Mouse (Mus musculus): ENCODE results near the gene Pzp.

The Pzp gene

DNA sequence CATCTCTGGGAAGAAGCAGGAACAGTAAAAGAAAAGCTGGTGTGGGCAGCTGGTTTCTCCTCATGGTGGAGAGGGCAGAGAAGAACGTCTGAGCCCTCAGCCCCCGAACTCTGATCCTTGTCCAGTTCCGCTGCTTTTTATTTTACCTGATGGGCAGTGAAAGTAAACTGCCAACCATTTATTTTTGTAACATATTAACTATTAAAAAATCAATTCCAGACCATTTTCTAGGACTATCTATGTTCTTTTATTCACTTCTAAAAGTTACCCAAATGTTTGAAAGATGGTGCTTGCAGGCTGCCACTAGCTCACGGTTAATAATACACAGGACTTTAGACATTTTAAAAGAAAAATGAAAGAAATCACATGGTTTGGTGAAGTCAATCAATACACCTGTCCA, at the start of gene Pzp:
Gene Pzp (minus strand): TSS at position 120 of the 400 bp plus-strand sequence.
- DNase-seq, result no peak

DNA sequence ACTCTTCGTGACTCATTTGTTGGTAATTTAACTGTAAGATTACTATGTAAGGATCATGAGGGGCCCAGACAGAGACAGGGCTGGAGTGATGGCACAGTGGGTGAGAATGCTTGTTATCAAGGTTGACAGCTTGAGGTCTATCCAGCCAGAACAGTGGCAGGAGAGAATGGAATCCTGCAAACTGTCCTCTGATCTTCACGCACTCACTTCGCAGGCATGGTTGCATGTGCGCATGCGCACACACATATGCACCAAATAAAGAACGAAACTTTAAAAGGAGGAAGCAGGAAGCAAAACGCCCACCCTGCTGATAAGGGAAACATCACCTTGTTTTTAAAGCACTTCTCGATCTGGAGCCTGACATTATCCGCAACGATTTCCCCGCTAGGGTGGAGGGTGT, 40.1 kb upstream of the Pzp start:
- no peak for DNase-seq

DNA sequence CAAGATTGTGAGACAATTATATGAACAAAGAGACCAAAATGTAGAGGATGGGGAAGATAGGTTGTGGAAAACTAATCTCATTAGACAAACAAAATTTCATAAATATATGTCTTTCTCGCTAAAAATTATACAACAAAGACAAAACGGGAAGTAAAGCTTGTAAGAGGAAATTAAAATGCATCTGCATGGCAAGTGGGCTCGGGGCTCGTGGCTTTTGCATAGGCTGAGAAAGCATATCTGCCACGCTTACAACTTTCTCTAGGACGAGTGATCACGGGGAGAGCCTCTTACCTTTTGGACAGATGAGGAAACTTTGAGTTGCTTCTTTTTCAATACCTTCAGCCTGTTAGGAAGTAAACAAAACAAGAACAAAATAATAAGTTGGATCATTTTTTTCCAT, 27.5 kb upstream of the Pzp start:
- no peak for DNase-seq

DNA sequence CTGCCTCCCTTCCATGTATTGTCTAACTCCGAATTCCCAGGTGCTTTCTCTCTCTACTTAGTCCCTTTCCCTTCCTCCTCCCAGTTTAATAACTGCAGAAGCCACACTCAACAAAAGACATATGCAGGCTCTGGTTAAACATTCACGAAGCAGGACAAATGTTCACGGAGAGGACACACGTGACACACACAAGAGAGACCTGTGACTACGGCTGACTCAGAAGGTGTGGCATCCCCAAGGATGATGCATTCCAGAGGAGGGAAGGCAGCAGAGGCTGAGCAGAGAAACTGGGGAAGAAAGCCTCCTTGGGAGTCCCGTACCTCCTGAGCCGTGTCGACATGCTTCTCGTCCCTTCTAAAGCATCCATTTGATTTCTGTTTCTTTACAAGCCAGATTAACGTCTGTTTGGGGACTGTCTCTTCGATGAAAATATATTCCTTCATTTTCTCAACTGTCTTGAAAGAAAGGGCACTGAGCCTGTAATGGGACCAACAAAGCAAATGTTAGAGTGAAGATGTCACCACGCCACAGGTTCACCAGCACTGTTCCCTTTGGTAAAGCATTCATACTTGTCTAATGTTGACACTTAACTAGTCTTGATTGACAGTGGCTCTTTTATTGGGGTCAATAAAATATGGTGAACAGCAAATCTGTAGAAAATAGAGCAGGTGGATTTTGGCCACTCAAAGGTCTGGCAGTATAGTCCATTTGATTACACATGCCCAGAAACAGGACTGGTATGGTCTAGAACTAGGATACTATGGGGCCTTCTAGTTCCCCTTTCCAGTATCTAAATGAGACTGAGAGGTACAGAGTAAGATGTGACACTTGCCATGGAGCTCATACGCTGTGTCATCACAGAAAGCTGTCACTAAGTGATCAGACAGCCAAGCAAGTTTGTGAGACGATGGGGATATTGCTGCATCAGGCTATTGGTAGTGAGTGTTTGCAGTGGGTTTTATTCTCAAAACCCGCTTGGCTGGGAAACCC, 23.2 kb upstream of the Pzp start:
- no peak for DNase-seq

- no peak for DNase-seq
Measured at GRCm38 (mm10) chr6:128548532-128548931, 22.0 kb upstream of the Pzp start.

DNA sequence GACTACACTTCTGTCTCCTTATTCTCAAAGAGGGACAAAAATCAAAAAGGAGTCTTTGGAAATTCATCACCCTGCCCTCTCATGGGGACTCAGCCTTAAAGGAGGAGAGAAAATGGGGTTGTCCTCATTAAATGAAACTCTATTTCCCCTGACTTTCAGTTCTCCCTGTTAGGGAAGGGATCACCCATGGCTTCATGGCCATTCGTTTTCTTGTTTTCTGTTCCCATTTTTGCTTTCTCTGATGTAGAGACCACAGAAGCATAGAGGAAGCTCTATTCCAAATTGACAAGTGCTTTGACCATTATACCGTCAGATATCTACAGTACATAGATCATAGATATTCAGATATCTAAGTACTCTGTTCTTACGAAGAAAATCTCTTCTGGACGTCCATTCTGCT, 18.9 kb upstream of the Pzp start:
- DNase-seq, result no peak

DNA sequence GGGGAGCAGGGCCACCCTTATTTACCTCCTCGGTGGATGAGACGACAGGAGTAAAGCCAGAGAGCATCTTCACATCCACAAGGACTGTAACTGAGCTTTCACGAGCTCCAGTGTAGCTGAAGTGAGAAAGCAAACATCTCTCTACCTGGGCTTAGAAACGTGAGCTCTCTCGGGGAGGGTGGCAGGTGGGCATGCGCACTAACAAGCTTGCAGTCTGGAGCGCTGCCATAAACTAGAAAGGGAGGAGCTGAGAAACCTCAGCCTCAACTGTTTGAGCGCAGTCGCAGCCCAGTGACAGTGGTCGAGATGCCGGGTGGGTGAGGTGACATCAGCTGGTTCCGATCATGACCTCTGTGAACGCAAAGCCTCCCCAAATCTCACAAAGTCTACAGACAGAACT, 16.7 kb upstream of the Pzp start:
- peak; percentile 46 for DNase-seq

GRCm38 (mm10) chr6:128535250-128535649, 8.7 kb upstream of the Pzp start:
- DNase-seq, result no peak

- no peak for DNase-seq
Measured at GRCm38 (mm10) chr6:128533296-128533695, 6.8 kb upstream of the Pzp start.

GRCm38 (mm10) chr6:128532701-128533100, 6.2 kb upstream of the Pzp start:
- no peak for DNase-seq

- DNase-seq, result no peak
Measured at GRCm38 (mm10) chr6:128528491-128528890, 2.0 kb upstream of the Pzp start.

DNA sequence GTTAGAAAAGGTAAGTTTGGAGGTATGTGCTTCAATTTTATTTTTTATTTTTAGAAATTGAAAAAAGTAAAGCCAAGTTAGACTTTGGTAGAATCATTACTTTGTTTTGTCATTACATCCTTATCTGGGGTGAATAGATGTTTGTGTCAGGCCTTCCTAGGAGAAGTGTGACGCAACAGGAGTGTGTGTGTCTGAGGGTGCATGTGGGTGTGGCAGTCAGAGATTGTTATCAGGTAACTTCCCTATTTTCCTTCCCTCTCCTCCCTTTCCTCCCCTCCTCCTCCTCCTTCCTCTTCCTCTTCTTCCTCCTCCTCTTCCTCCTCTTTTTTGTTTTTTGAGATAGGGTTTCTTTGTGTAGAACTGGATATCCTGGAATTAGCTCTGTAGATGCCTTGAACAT, 590 bp upstream of the Pzp start:
- no peak for DNase-seq

DNA sequence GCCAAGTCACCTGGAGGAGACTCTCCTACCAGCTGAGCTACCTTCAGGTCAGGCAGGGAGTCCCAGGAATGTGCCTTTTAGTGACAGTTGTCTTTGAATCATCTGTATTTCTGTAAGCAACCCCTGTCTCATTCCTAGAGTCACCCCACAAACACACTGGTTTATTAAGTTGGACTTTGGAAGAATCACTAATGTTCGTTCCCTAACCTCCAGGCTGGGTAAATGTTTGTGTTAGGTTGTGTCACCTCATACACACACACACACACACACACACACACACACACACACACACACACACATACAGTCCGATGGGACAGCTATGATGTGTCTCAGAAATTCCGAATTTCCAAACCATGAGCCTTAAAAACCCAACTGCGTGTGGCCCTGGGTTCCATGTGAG, 719 bp downstream of the Pzp start:
- no peak for DNase-seq

GRCm38 (mm10) chr6:128523360-128523759, 3.2 kb downstream of the Pzp start:
- no peak for DNase-seq

DNA sequence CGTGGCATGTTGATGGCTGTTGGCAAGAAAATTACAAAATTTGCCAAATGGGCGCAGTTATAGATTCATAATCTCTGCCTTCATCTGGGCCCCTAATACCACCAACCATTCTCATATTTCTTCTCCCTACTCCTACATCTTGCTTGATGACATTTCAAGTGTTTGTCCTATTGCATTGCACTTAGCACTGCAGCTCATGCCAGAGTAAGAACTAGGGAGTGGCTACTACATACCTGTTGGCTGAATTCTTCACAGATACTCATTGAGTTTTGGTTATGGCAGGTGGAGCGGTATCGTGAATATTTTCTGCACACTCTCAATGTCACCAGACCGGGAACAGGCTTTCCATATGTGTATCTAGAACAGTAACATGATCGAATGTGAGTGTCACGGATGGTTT, 7.4 kb downstream of the Pzp start:
- no peak for DNase-seq

GRCm38 (mm10) chr6:128505676-128506236, 20.8 kb downstream of the Pzp start:
- DNase-seq, result no peak

DNA sequence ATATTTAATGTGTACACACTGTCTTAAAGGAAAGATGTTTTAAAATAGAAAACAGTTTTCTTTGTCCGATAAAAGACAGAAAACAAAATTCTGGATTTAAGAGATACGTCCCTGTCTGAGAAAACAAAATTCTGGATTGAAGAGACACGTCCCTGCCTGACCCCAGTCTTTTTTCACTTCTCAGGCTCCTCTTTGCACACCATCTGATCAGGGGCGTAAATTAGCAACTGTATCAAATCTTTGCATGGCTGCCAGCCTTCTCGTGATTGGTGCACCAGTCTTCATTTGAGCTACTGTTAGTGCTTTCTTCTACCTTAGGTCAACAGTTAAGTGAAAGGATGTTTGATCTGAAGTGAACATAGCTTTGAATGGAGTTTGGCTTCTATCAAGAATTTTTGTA, 21.8 kb downstream of the Pzp start:
- DNase-seq, result no peak

DNA sequence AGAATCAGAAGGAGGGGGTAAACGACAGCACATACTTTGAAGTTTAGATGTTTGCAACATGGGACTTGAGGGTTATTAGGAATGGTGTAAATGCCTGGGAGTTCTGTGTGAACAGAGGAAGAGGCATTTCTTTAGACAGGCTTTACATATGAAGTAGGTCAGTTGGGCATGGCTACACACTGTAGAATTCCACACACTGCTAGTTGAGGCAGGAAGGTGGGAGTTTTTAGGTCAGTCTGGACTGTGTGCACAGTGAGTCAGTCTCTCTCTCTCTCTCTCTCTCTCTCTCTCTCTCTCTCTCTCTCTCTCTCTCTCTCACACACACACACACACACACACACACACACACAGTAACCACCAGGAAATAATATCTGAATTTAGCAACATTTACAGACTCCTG, 31.2 kb downstream of the Pzp start:
- DNase-seq, result no peak

DNA sequence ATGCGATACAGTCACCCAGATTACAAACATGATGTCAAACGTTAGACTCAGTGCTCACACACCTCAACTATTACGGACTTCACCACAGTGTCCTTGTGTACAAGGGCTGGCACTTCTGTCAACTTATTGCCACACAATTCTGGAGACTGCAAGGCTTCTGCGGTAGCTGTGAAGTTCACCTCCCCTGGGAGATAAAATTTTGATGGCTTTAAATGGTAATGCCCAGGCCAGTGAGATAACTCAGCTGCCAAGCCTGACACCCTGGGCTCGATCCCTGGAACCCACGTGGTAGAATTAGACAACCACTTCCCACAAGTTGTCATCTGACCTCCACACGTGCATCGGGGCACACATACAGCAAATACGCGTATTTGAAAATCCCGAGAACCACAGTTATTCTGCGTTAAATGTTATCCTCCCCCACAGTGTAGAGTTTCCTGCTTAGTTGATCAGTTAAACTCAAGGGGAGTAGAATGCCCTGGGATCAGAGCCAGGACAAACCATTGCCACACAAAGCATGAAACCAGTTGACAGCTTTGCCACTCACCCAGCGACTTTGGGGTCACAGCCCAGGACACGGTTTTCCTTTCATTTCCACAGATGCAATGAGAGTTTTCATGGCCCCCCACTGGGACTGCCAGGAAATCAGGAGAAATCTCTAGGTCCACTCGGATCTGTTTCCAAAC, 31.7 kb downstream of the Pzp start:
- no peak for DNase-seq

DNA sequence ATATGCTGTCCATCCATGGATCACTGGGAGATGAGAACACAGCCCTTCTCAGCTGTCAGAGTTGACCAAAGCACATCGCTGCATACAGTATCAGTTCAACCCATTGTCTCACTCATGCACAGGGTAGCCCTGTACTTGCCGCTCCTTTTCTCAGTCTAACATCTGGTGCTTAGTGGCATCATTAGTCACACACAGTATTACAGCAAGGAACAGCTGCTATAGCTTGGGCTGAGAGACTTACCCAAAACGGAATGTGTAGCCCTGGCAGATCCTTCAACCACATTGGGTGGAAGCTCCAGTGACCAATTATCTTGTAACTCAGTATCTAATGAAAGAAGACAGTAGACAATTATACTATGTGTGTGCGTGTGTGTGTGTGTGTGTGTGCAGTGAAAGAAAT, 34.6 kb downstream of the Pzp start:
- no peak for DNase-seq

DNA sequence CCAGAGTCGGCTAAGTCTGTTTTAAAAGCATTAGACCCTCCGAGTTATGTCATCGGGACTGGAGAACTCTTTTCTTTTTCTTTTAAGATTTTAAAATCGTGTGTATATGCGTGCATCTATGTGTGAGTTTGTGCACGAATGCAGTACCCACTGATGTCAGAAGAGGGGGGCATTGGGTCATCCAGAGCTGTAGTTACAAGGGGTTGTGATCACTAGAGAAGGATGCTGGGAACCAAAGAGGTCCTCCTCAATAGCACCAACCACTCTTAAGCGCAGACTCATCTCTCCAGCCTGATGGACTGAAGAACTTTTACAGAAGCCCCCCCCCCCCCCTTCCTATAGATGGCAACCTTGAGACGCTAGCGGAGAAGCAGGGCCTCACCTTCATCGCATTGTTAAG, 36.4 kb downstream of the Pzp start:
- no peak for DNase-seq

GRCm38 (mm10) chr6:128487736-128488135, 38.8 kb downstream of the Pzp start:
- no peak for DNase-seq

DNA sequence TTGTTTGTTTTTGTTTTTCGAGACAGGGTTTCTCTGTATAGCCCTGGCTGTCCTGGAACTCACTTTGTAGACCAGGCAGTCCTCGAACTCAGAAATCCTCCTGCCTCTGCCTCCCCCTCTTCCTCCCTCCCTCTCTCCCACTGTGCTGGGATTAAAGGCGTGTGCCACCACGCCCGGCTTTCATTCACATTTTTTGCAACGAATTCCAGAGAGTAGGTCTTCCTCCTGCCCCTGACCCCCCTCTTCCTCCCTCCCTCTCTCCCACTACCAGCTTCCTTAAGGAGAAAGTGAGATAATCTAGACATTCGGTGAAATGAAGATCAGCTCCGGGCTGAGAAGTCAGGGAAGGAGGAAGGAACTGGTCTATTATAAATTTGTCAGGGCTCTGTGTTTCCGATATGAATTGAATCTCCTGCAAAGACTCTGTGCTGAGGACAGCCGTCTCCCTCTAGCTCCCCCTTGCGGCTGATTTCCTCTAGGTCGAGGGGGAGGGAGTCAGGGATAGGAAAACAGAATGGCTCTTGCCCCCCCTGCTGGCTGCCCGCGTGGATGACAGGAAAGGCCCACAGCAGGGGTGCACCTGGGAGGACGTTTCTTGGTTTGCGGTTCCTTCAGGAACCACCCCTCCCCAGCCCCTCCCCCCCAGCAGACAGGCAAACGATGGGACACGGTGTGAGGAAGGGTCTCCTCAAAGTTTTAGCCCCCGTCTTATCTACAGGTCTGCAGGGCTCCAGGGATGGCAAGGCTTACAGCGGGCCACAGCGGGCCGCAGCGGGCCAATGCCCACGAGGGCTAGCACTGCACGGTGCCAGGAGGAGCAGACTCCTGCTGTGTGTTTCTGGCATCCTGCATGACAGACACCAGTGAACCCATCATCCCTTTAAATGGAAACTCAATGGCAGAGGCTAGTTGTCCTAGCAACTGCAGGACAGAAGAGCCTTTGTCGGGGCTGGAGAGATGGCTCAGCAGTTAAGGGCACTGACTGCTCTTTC, 46.8 kb downstream of the Pzp start:
- peak; percentile 99 for DNase-seq

Measured in right cerebral cortex, postnatal 14 days (tissue).